Mouse (Mus musculus) heart, adult 2 months (tissue): Measurements from ENCODE around the gene Usp36. TPM values are rescaled to one million over a fixed set of nuclear protein-coding genes. Genes with fewer than 3 reads are reported as not detected.
A peak's percentile ranks its signal among the peaks of the same experiment; 100 is the strongest.

Source experiments
- DNase-seq, 2 experiments: peaks; one replicate each; pipeline ENCODE4 v3.0.0; 2021
- H3K27ac ChIP-seq: fragments of 200-600 bp; 2 replicates; pipeline ENCODE4 v1.8.1; 2022
- H3K27me3 ChIP-seq: fragments of 200-500 bp; 2 replicates; pipeline ENCODE4 v1.6.1; 2012; ENCODE audit warnings: mild to moderate bottlenecking, low read length, inconsistent platforms, mixed read lengths; ENCODE audit not compliant: control insufficient read depth, insufficient read depth
- H3K36me3 ChIP-seq: fragments of 200-500 bp; 2 replicates; pipeline ENCODE4 v1.6.1; 2012; ENCODE audit warnings: low read length, inconsistent platforms; ENCODE audit not compliant: control insufficient read depth, insufficient read depth
- H3K4me1 ChIP-seq: fragments of 200-500 bp; 2 replicates; pipeline ENCODE4 v1.6.1; 2011; ENCODE audit warnings: low read length; ENCODE audit not compliant: control insufficient read depth, insufficient read depth
- H3K4me3 ChIP-seq: fragments of 200-600 bp; 2 replicates; pipeline ENCODE4 v1.8.1; 2022
- H3K79me2 ChIP-seq: fragments of 200-500 bp; replicated peaks from 2 replicates; pipeline ENCODE4 v1.6.1; 2012; ENCODE audit warnings: mild to moderate bottlenecking, inconsistent platforms, low read length, moderate library complexity, mixed read lengths; ENCODE audit not compliant: control insufficient read depth, insufficient read depth
- H3K9ac ChIP-seq: fragments of 200-500 bp; 2 replicates; pipeline ENCODE4 v1.6.1; 2012; ENCODE audit warnings: low read depth, mild to moderate bottlenecking, control low read depth, inconsistent platforms, low read length, mixed read lengths
- CTCF ChIP-seq: fragments of 200-600 bp; IDR thresholded peaks from 2 replicates; pipeline ENCODE4 v1.8.1; 2022; ENCODE audit warnings: antibody characterized with exemption, mild to moderate bottlenecking, moderate library complexity
- EP300 ChIP-seq: fragments of 200-500 bp; IDR thresholded peaks from 2 replicates; pipeline ENCODE4 v1.6.1; 2011; ENCODE audit warnings: low read depth, low read length, control low read depth; ENCODE audit not compliant: insufficient read depth
- POLR2A ChIP-seq: fragments of 200-500 bp; IDR thresholded peaks from 2 replicates; pipeline ENCODE4 v1.6.1; 2011; ENCODE audit warnings: mild to moderate bottlenecking, low read depth, low read length, control low read depth; ENCODE audit not compliant: insufficient read depth
- WGBS: fragments of 180-500 bp; shearing (Covaris S2); methylation state at CpG from one replicate; pipeline ENCODE4 v1.1.7; 2018; 5-methylcytosine and 5-hydroxymethylcytosine counted together
- intact Hi-C: fragments of 180-260 bp; cut with DNase I; formaldehyde crosslinking; loops from one replicate; pipeline ENCODE4 v1.15.1; 2025
- polyA plus RNA-seq: library from polyadenylated mRNA; depleted of rRNA; stranded (reverse); fragments of >200 nt; gene quantifications from 2 replicates; pipeline ENCODE4 v1.2.3, GENCODE M21; 2012
- total RNA-seq, 2 experiments: library from RNA; stranded (reverse); gene quantifications; 2 replicates each; pipeline ENCODE4 v1.2.3; 2021

Gene Usp36
- total and polyA plus RNA-seq, 3 experiments = 10.3 to 15.5 (median 13.1) TPM

- TF ChIP-seq EP300 (no peak), CTCF (no peak), POLR2A (no peak)
- Histone ChIP-seq H3K27me3 (no peaks in the 10 kb centered on the region), H3K27ac (peak overlapping the region; percentile 91), H3K9ac (peak overlapping the region; percentile 34; the same call in 1 of the 2 replicates), H3K4me1 (peaks cover 55% of the 10 kb centered on the region), H3K79me2 (peaks cover 18% of the 10 kb centered on the region), H3K4me3 (peak overlapping the region; percentile 6; the same call in 1 of the 2 replicates), H3K36me3 (peaks cover 27% of the 10 kb centered on the region)
- WGBS = 27% methylated on average over 7 of the region's 7 CpGs
- intact Hi-C loops = loop anchor here (2.0 kb wide), 1 partner anchor 14 kb away; the partner anchor contains the start of gene Cyth1
- no peak for DNase-seq
These were observed 55.1 kb downstream of the Usp36 start for GRCm38 (mm10) chr11:118234929-118235328.

DNA sequence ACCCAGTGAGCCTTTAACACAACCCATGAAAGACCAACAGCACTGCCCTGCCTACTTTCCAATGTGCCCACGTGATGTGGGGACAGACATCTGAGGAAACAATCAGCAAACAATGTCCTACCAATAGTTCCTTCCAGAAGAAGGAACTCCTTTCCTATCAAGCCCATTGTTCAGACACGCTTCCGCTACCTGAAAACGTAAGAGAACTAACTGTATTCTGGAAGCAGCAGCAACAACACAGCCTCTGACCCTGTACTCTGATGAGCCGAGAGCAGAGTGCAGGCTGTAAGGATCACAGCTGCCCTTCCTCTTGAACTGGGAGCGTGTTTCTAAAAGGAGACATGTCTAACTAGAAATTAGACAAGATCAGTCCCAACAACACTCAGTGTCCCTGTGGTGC lies 55.5 kb downstream of the Usp36 start:
- Histone ChIP-seq H3K36me3 (peaks cover 31% of the 10 kb centered on the region), H3K79me2 (peaks cover 16% of the 10 kb centered on the region), H3K4me1 (peaks cover 52% of the 10 kb centered on the region), H3K9ac (peak overlapping the region; percentile 34; the same call in 1 of the 2 replicates), H3K27me3 (no peaks in the 10 kb centered on the region), H3K4me3 (peak overlapping the region; percentile 6; the same call in 1 of the 2 replicates), H3K27ac (peak overlapping the region; percentile 91)
- intact Hi-C loops = loop anchor here (2.0 kb wide), 1 partner anchor 14 kb away; the partner anchor contains the start of gene Cyth1
- WGBS = 27% methylated on average over 6 of the region's 6 CpGs
- peak in 1 of 2 experiments; percentile 71 for DNase-seq
- TF ChIP-seq EP300 = peak; percentile 99
- no peak for TF ChIP-seq CTCF
- peak; percentile 64 for TF ChIP-seq POLR2A

DNA sequence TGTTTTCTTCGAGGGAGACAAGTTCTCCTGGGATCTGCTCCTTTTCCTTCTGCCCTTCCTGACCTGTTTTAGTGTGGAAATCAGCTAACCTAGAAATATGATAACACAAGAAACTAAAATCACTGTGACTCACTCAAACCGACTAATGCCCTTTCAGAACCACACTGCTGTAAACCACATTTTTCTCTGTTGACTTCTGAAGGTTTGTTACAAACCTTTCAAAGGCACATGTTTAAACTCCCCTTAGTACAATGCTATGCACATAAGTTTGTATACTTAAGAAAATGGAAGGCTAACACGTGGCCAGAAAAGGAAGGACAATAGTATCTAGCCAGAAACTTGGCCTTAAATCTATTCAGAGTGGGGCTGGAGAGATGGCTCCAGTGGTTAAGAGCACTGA lies 56.1 kb downstream of the Usp36 start:
- H3K27me3 ChIP-seq = no peaks in the 10 kb centered on the region
- peak overlapping the region; percentile 91 for H3K27ac ChIP-seq
- TF ChIP-seq CTCF (no peak), POLR2A (no peak), EP300 (no peak)
- H3K4me1 ChIP-seq = peaks cover 47% of the 10 kb centered on the region
- 24% methylated on average over 3 of the region's 3 CpGs for WGBS
- no peak overlapping the region for H3K4me3 ChIP-seq
- intact Hi-C loops = loop anchor here (2.0 kb wide), 1 partner anchor 15 kb away; the partner anchor contains the start of gene Cyth1
- H3K36me3 ChIP-seq = peaks cover 33% of the 10 kb centered on the region
- no peak overlapping the region for H3K9ac ChIP-seq
- peaks cover 14% of the 10 kb centered on the region for H3K79me2 ChIP-seq
- DNase-seq = no peak

DNA sequence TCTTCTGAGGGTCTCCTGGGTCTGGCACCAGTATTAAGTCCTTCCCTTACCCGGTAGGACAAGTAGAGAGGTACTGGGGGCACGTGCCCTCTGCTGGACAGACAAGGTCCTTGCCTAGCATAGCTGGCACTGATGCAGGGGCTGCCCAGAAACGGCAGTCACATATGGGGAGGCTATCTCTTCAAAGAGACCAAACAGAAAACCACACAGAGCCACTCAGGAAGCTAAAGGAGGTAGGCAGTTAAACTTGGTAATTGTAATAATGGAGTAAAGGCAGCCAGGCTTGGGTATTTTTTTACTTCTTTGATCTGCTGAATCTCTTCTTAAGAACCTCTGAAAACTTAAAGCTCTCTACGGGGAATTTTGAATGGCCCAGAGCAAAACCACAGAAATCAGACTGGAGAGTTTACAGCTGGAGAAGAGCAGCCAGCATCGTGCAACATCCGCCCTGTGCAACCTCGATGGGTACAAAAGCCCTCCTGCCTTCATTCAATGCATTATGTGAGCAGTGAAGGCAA lies 57.7 kb downstream of the Usp36 start:
- WGBS = 28% methylated on average over 7 of the region's 7 CpGs
- intact Hi-C loops = no loop called here
- no peaks in the 10 kb centered on the region for H3K27me3 ChIP-seq
- H3K27ac ChIP-seq = peak overlapping the region; percentile 91
- TF ChIP-seq CTCF (peak; percentile 81), POLR2A (no peak)
- peaks cover 51% of the 10 kb centered on the region for H3K4me1 ChIP-seq
- peaks cover 13% of the 10 kb centered on the region for H3K79me2 ChIP-seq
- peak overlapping the region; percentile 45 for H3K9ac ChIP-seq
- no peak overlapping the region for H3K4me3 ChIP-seq
- peaks cover 34% of the 10 kb centered on the region for H3K36me3 ChIP-seq
- DNase-seq = peak in 1 of 2 experiments; percentile 72

DNA sequence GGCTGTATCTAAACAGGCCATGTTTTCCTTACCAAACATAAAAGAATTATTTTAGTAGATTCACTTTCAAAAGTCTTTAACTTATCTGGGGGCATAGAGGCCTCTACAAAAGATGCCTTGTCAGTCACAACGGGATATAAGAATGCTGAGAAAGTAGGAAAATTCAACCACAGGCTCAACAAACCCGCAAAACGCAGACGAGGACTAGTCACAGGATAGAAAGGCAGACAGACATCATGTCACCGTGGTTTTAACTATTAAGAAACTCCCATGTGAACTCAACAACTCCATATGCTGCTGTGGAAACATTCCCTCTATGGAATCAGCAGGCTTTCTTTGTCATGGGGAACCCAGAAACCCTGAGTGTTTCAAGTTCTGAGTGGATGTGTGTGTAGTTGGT lies 60.1 kb downstream of the Usp36 start:
- Histone ChIP-seq H3K4me1 (peaks cover 53% of the 10 kb centered on the region), H3K27me3 (no peaks in the 10 kb centered on the region), H3K27ac (peak overlapping the region; percentile 21; the same call in 1 of the 2 replicates), H3K9ac (no peak overlapping the region), H3K4me3 (no peak overlapping the region), H3K36me3 (peaks cover 38% of the 10 kb centered on the region), H3K79me2 (peaks cover 20% of the 10 kb centered on the region)
- no peak for DNase-seq
- TF ChIP-seq CTCF = no peak
- no peak for TF ChIP-seq POLR2A
- no peak for TF ChIP-seq EP300
- WGBS = 79% methylated on average over 5 of the region's 5 CpGs
- intact Hi-C loops = no loop called here

DNA sequence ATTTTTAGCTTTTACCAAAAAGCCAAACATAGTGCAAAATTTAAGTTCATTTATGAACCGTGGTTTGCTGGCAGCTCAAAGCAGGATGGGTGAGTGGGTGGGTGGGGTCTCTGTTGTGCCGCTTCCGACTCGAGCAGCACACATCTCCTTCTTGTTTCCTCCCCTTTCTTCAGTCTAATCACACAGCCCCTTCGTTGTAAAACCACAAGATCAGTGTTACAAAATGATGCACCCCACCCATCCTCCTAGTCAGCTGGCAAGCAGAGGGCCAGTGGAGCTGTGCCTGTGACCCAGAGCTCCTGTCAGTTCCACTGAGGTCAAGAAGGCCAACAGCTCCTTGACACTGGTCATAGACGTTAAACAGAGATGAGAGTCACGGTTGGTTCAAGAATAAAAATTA lies 62.4 kb downstream of the Usp36 start:
- peak overlapping the region; percentile 50 for H3K27ac ChIP-seq
- peaks cover 31% of the 10 kb centered on the region for H3K36me3 ChIP-seq
- 29% methylated on average over 7 of the region's 7 CpGs for WGBS
- H3K9ac ChIP-seq = no peak overlapping the region
- H3K4me3 ChIP-seq = no peak overlapping the region
- H3K27me3 ChIP-seq = no peaks in the 10 kb centered on the region
- H3K79me2 ChIP-seq = peaks cover 15% of the 10 kb centered on the region
- peaks cover 51% of the 10 kb centered on the region for H3K4me1 ChIP-seq
- intact Hi-C loops = no loop called here
- TF ChIP-seq CTCF (no peak), POLR2A (no peak), EP300 (no peak)
- DNase-seq = peak in 1 of 2 experiments; percentile 56
